ENCODE assay signal across 8 mouse cellular contexts in genomic region chr6:108417508-108417907, GRCm38 (mm10).
DNase-seq lines count a peak whose midpoint lies in the region; ATAC-seq and TF ChIP-seq lines count a peak whose summit lies in the region.

No protein-coding gene starts in this region.

- 49% methylated on average over 8 of the region's 8 CpGs for WGBS in kidney, embryonic 16.5 days
- WGBS in liver, postnatal 0 days (ENCODE audit: insufficient replicate concordance), result 53% methylated on average over 8 of the region's 8 CpGs
- 48% methylated on average over 8 of the region's 8 CpGs for WGBS in neural tube, embryonic 13.5 days

- ATAC-seq in Patski, result peak; percentile 85
- peak; percentile 88 for ATAC-seq in granulocyte monocyte progenitor cell, adult 5-6 weeks (replicated peaks; ENCODE audit: poor library complexity, severe bottlenecking)
- peak; percentile 76; the same call in 1 of the 2 replicates for ATAC-seq in kidney, embryonic 16.5 days (ENCODE audit: low FRiP score, low TSS enrichment)
- peak; percentile 54; the same call in 1 of the 2 replicates for ATAC-seq in liver, postnatal 0 days
- ATAC-seq in neural tube, embryonic 13.5 days (ENCODE audit: low read depth), result peak; percentile 81; the same call in 1 of the 2 replicates

- peak; percentile 95 for TF ChIP-seq CTCF in Patski (IDR thresholded peaks at IDR 0.05)
- TF ChIP-seq CTCF in liver, postnatal 0 days (IDR thresholded peaks at IDR 0.05; ENCODE audit: low read depth), result peak; percentile 91

- no peaks in the 10 kb centered on the region for H3K27me3 ChIP-seq in Patski
- no peaks in the 10 kb centered on the region for H3K27me3 ChIP-seq in kidney, embryonic 16.5 days (ENCODE audit: insufficient read depth, low read length)
- H3K27me3 ChIP-seq in liver, postnatal 0 days (ENCODE audit: insufficient read depth, low read length), result no peaks in the 10 kb centered on the region
- H3K27me3 ChIP-seq in neural tube, embryonic 13.5 days, result no peaks in the 10 kb centered on the region

- no peak overlapping the region for H3K27ac ChIP-seq in kidney, embryonic 16.5 days (ENCODE audit: low read length)
- H3K27ac ChIP-seq in liver, postnatal 0 days (ENCODE audit: low read depth), result no peak overlapping the region
- H3K27ac ChIP-seq in neural tube, embryonic 13.5 days (replicated peaks), result no peak overlapping the region

- no peaks in the 10 kb centered on the region for H3K9me3 ChIP-seq in kidney, embryonic 16.5 days (ENCODE audit: low read length)
- no peaks in the 10 kb centered on the region for H3K9me3 ChIP-seq in liver, postnatal 0 days (ENCODE audit: low read length)
- no peaks in the 10 kb centered on the region for H3K9me3 ChIP-seq in neural tube, embryonic 13.5 days

- no peak overlapping the region for H3K4me2 ChIP-seq in kidney, embryonic 16.5 days (replicated peaks; ENCODE audit: low read depth, low read length)
- no peak overlapping the region for H3K4me2 ChIP-seq in liver, postnatal 0 days (ENCODE audit: low read depth, low read length)
- H3K4me2 ChIP-seq in neural tube, embryonic 13.5 days, result no peak overlapping the region

- peak; percentile 73 for DNase-seq in A20 (ENCODE audit: low read depth, low spot score)
- no peak for DNase-seq in Patski (ENCODE audit: low read depth, low spot score)
- DNase-seq in embryo, embryonic 10 days (ENCODE audit: low spot score), result peak; percentile 69
- peak; percentile 65 for DNase-seq in liver, postnatal 0 days
- peak; percentile 38 for DNase-seq in thymus, postnatal 0 days (ENCODE audit: low spot score)

- no peaks in the 10 kb centered on the region for H3K4me1 ChIP-seq in kidney, embryonic 16.5 days (ENCODE audit: insufficient read depth, low read length)
- H3K4me1 ChIP-seq in liver, postnatal 0 days (ENCODE audit: insufficient read depth), result no peaks in the 10 kb centered on the region
- H3K4me1 ChIP-seq in neural tube, embryonic 13.5 days (replicated peaks), result no peaks in the 10 kb centered on the region

- H3K4me3 ChIP-seq in kidney, embryonic 16.5 days (ENCODE audit: low read length), result no peak overlapping the region
- no peak overlapping the region for H3K4me3 ChIP-seq in liver, postnatal 0 days (ENCODE audit: low read depth, low read length)
- H3K4me3 ChIP-seq in neural tube, embryonic 13.5 days, result no peak overlapping the region

- CTCF ChIA-PET in Patski (lab: Charles Lee), result interaction anchor here (0.6 to 2.8 kb wide), 23 partner anchors 9 to 352 kb away, joined by 3 to 22 read pairs (median 4); partner anchors contain the start of gene Bhlhe40

- peaks cover 29% of the 10 kb centered on the region; the same call in 1 of the 2 replicates for H3K36me3 ChIP-seq in kidney, embryonic 16.5 days (ENCODE audit: insufficient read depth, low read length)
- peaks cover 18% of the 10 kb centered on the region for H3K36me3 ChIP-seq in liver, postnatal 0 days (replicated peaks; ENCODE audit: insufficient read depth, low read length)
- no peaks in the 10 kb centered on the region for H3K36me3 ChIP-seq in neural tube, embryonic 13.5 days

- POLR2A ChIA-PET in Patski (lab: Charles Lee), result interaction anchor here (0.7 kb wide), 1 partner anchor 350 kb away, joined by 3 read pairs; no protein-coding TSS in a partner anchor

- no peak for TF ChIP-seq EP300 in liver, postnatal 0 days (IDR thresholded peaks at IDR 0.05; ENCODE audit: low read depth)

- in situ Hi-C loops in Patski (cut with MboI; ENCODE audit: low pct_unique_long_range_greater_than_20kb), result loop anchor here (5.0 kb wide), 1 partner anchor 295 kb away; no protein-coding TSS in a partner anchor

- H3K9ac ChIP-seq in kidney, embryonic 16.5 days (replicated peaks; ENCODE audit: low read length), result no peak overlapping the region
- H3K9ac ChIP-seq in liver, postnatal 0 days (replicated peaks), result no peak overlapping the region
- H3K9ac ChIP-seq in neural tube, embryonic 13.5 days, result no peak overlapping the region
